Mouse (Mus musculus): Measurements from ENCODE around the gene Filip1l. TPM values are rescaled to one million over a fixed set of nuclear protein-coding genes. Genes with fewer than 3 reads are reported as not detected.

The Filip1l gene
- polyA plus RNA-seq, 1 experiment = not detected

DNA sequence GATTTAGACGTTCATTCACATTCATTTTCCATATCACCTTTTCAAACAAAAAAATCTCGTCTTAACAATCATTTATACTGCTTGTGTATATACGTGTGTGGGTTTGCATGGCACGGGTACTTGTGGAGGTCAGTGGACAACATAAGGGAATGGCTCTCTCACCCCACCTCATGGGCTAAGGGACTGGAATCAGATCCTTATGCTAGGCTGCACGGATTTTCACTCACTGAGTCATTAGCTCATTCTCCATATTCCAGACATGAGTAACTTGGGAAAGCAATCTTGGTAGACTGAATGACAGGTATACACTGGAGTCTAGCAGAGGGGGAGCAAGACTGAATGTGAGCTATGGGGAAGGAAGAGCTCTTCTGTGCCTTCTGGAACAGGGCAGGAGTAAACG, 80.8 kb downstream of the Filip1l start:
- Histone ChIP-seq H3K4me1 (ENCODE audit: control insufficient read depth, insufficient read depth, low read length) (peaks cover 7% of the 10 kb centered on the region), H3K27ac (ENCODE audit: insufficient read depth, low read depth, low read length) (no peak overlapping the region), H3K4me3 (ENCODE audit: insufficient read depth, low read depth, low read length) (no peak overlapping the region)
- TF ChIP-seq POLR2A (IDR thresholded peaks at IDR 0.05; ENCODE audit: insufficient read depth, low read depth, low read length) (no peak), CTCF (IDR thresholded peaks at IDR 0.05; ENCODE audit: insufficient read depth, low read depth, low read length) (no peak)
- WGBS = 95% methylated on average over 6 of the region's 6 CpGs

DNA sequence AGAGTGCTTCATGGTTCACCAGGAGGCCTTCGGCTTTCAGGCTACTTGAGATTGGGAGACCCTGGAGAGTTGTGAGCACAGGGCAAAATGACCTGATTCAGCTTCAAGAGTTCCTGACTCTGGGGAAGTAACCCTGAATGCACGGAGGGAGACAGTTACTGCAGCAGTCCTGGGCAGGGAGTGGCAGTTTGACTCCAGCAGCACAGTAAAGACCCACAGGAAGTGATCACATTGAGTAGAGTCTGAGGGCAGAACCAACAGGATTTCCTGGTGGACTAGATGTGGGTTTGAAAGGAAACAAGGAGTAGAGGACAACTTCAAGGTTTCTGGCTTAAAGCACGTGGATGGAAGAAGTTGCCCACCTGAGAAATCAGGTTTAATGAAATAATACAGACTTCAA, 81.7 kb downstream of the Filip1l start:
- H3K4me3 ChIP-seq (ENCODE audit: insufficient read depth, low read depth, low read length) = no peak overlapping the region
- no peak for TF ChIP-seq CTCF (IDR thresholded peaks at IDR 0.05; ENCODE audit: insufficient read depth, low read depth, low read length)
- no peak for TF ChIP-seq POLR2A (IDR thresholded peaks at IDR 0.05; ENCODE audit: insufficient read depth, low read depth, low read length)
- H3K27ac ChIP-seq (ENCODE audit: insufficient read depth, low read depth, low read length) = no peak overlapping the region
- WGBS = 91% methylated on average over 3 of the region's 3 CpGs
- H3K4me1 ChIP-seq (ENCODE audit: control insufficient read depth, insufficient read depth, low read length) = peaks cover 12% of the 10 kb centered on the region

DNA sequence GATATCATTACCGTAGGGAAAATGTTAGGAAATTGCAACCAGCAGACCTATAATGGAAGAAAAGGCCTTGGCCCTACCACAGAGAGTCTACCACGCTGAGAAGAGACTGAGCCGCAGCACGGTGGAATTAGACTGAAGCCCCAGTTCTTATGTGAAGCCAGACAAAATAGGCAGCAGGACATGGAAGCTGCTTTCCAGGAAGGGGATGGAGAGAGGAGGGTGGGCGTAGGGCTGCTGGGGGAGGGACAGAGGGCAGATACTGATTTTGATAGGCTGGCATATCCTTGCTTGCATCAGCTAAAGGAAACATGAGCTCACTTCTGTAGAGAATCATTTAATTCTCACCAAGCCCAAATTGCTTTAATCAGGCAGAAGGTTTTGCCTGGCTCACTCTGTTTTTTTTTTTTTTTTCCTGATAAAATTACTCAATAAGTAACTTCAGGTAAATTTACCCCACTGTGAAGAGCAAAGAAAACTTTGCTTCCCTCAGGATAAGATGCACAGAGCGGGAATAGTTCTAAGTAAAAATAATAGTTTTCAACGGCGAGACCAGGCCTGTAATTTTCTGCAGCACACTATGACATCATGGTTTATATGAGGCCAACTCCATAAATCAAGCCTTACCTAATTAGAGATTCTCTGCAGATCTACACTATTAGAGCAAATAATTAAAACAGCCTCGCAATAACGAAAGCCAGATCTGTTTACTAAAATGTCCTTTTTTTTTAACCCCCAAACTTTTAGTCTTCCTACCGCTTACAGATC, 84.8 kb downstream of the Filip1l start:
- TF ChIP-seq CTCF (IDR thresholded peaks at IDR 0.05; ENCODE audit: insufficient read depth, low read depth, low read length) (no peak), POLR2A (IDR thresholded peaks at IDR 0.05; ENCODE audit: insufficient read depth, low read depth, low read length) (no peak)
- H3K4me3 ChIP-seq (ENCODE audit: insufficient read depth, low read depth, low read length) = no peak overlapping the region
- H3K4me1 ChIP-seq (ENCODE audit: control insufficient read depth, insufficient read depth, low read length) = peaks cover 12% of the 10 kb centered on the region
- 0 out of 2 replicates have a peak overlapping the region, but pooled peaks have one; percentile 10 for H3K27ac ChIP-seq (ENCODE audit: insufficient read depth, low read depth, low read length)
- 33% methylated on average over 11 of the region's 11 CpGs for WGBS

DNA sequence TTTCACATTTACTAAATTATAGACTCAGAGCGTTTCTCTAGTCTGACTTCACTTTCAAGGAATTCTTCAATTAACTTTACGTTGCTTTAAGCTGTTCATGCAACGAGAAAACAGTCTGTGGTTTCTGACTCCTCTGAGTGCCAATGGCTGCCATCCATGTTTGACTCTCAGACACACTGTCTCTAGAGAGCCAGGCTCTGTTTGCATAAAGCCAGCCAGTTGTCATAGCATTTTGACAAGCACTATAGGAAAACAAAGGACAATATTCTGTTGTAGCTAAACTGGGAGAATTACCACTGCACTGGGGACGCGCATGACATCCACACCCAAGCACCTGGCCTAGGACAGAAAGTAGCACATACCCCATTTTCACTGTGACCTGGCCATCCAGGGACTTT, 85.4 kb downstream of the Filip1l start:
- 40% methylated on average over 5 of the region's 5 CpGs for WGBS
- no peak overlapping the region for H3K4me3 ChIP-seq (ENCODE audit: insufficient read depth, low read depth, low read length)
- peak overlapping the region; percentile 45; the same call in 1 of the 2 replicates for H3K27ac ChIP-seq (ENCODE audit: insufficient read depth, low read depth, low read length)
- H3K4me1 ChIP-seq (ENCODE audit: control insufficient read depth, insufficient read depth, low read length) = peaks cover 12% of the 10 kb centered on the region
- TF ChIP-seq POLR2A (IDR thresholded peaks at IDR 0.05; ENCODE audit: insufficient read depth, low read depth, low read length) (no peak), CTCF (IDR thresholded peaks at IDR 0.05; ENCODE audit: insufficient read depth, low read depth, low read length) (no peak)

- Histone ChIP-seq H3K27ac (ENCODE audit: insufficient read depth, low read depth, low read length) (no peak overlapping the region), H3K4me1 (ENCODE audit: control insufficient read depth, insufficient read depth, low read length) (peaks cover 12% of the 10 kb centered on the region), H3K4me3 (ENCODE audit: insufficient read depth, low read depth, low read length) (no peak overlapping the region)
- TF ChIP-seq CTCF (IDR thresholded peaks at IDR 0.05; ENCODE audit: insufficient read depth, low read depth, low read length) (no peak), POLR2A (IDR thresholded peaks at IDR 0.05; ENCODE audit: insufficient read depth, low read depth, low read length) (no peak)
- 66% methylated on average over 11 of the region's 11 CpGs for WGBS
Measured at GRCm38 (mm10) chr16:57439206-57439605, 86.3 kb downstream of the Filip1l start.

GRCm38 (mm10) chr16:57440706-57441437, 88.0 kb downstream of the Filip1l start:
- H3K4me3 ChIP-seq (ENCODE audit: insufficient read depth, low read depth, low read length) = no peak overlapping the region
- H3K27ac ChIP-seq (ENCODE audit: insufficient read depth, low read depth, low read length) = no peak overlapping the region
- peaks cover 12% of the 10 kb centered on the region for H3K4me1 ChIP-seq (ENCODE audit: control insufficient read depth, insufficient read depth, low read length)
- no peak for TF ChIP-seq POLR2A (IDR thresholded peaks at IDR 0.05; ENCODE audit: insufficient read depth, low read depth, low read length)
- no peak for TF ChIP-seq CTCF (IDR thresholded peaks at IDR 0.05; ENCODE audit: insufficient read depth, low read depth, low read length)
- WGBS = 82% methylated on average over 10 of the region's 10 CpGs

DNA sequence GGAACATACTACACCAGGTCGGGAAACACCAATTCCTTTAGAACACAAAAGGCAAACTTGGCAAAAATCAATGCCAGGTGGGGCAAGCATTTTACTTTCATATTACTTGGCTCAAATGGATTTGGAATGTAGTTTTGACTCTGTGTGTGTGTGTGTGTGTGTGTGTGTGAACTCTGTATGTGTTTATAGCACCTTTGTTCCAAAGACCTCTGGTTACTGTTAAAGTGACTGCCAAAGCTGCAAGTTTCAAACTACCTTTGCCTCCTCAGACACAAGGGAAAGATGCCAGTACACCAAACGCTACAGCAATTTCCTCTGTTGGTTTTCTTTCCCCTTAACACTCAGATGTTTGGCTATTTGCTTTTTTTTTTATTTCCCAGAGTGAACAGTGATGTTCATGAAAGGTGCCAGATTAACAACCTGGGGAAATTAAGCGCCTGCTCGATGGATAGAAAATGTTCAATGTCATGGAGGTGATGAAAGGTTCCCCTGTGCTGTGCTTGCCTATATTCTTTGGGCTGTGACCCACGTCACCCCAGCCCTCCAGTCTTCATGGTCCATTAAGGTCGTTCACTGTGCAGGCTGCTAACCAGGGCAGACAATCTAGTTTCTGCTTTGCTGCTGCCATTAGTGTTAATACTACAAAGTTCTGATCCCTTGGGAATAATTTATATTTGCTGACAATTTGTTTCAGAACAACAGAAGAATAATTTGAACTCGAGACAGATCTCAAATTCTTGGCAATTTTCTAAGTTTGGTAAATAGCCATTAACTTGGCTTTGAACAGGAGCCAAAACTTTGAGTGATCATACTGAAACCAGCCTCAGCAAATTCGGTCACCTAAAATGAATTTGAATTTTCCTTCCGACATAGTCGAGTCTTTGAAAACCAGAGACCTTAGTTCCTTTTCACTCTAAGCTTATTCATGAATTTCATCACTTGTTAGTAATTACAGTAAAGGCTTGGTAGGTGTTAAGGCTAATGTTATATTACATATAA, 92.5 kb downstream of the Filip1l start:
- Histone ChIP-seq H3K27ac (ENCODE audit: insufficient read depth, low read depth, low read length) (no peak overlapping the region), H3K4me3 (ENCODE audit: insufficient read depth, low read depth, low read length) (no peak overlapping the region), H3K4me1 (ENCODE audit: control insufficient read depth, insufficient read depth, low read length) (no peaks in the 10 kb centered on the region)
- WGBS = 78% methylated on average over 10 of the region's 10 CpGs
- no peak for TF ChIP-seq CTCF (IDR thresholded peaks at IDR 0.05; ENCODE audit: insufficient read depth, low read depth, low read length)
- no peak for TF ChIP-seq POLR2A (IDR thresholded peaks at IDR 0.05; ENCODE audit: insufficient read depth, low read depth, low read length)

- 68% methylated on average over 7 of the region's 7 CpGs for WGBS
- TF ChIP-seq CTCF (IDR thresholded peaks at IDR 0.05; ENCODE audit: insufficient read depth, low read depth, low read length) (no peak), POLR2A (IDR thresholded peaks at IDR 0.05; ENCODE audit: insufficient read depth, low read depth, low read length) (no peak)
- Histone ChIP-seq H3K4me3 (ENCODE audit: insufficient read depth, low read depth, low read length) (no peak overlapping the region), H3K4me1 (ENCODE audit: control insufficient read depth, insufficient read depth, low read length) (no peaks in the 10 kb centered on the region), H3K27ac (ENCODE audit: insufficient read depth, low read depth, low read length) (no peak overlapping the region)
Measured at GRCm38 (mm10) chr16:57453009-57453408, 100.1 kb downstream of the Filip1l start.

Data from olfactory bulb, adult 2 months (tissue).